Mouse (Mus musculus) embryo, embryonic 9.5 days (tissue): ENCODE measurements around the gene H3f3a.
"Not testable (repeated sequence)": the region's sequence is repeated elsewhere in the genome, so short reads cannot be mapped to it uniquely, and the experiment has no call there.

Experiments
- DNase-seq: peaks from one replicate; pipeline ENCODE4 v3.0.0-alpha.2; 2017; ENCODE audit errors: extremely low spot score

The H3f3a gene

DNA sequence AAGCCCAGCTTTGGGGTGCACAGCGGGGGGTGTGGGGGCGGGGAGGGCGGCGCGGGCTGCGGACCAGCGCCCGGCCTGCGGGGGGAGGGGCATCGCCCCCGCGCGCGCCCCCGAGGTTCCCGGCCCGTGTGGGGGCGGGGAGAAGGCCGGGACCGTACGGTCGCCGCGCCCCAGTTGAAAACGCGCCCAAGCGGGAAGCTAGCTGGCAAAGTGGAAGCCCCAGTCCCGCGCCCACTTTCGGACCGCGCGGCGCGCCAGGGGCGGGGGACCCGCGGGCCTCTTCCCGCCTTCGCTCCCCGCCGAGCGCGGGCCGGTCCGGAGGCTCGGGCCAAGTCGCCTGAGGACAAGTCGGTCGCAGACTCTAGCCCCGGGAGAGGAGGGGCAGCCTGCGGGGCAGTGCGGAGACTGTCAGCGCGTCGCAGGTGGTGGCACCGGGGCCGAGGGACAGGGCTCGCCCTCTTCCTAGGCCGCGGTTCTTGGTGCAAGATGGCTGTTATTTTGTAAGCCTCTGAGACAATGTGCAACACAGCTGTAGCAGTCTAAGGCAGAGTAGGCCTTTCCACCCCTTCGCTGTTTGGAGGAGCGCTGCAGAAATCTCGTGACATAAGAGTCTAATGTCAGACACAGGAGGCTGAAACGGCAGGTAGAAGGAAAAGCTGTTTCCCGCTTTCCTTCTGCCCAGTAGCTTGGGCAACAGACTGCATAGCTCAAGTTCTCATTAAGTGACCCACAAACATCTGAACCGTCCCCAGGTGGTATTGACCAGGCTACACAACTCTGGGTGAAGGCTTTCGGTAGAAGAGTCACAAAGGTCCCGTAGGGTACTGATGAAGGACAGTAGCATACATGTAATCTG lies at the start of gene H3f3a:
TSS of gene H3f3a (minus strand) at position 59 of the 856 bp plus-strand sequence.
- no peak for DNase-seq

DNA sequence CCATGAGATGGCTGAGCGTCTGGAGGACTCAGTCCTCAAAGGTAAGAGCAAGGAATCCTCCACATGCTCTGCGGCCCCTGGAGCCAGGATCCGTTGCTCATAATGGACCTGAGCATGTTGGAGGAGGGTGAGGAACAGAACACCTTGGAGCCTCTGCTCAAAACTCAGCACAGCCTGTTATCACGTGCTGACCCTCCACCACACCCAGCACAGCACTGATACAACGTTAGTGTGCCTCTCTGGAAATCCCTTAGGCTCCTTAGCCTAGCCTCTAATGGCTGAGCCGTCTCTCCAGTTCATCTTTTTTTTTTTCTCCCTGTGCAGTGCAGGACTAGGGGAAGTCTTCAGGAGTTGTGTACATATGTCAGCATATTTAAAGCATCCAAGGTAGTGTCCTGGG lies 46.3 kb upstream of the H3f3a start:
- no peak for DNase-seq

DNA sequence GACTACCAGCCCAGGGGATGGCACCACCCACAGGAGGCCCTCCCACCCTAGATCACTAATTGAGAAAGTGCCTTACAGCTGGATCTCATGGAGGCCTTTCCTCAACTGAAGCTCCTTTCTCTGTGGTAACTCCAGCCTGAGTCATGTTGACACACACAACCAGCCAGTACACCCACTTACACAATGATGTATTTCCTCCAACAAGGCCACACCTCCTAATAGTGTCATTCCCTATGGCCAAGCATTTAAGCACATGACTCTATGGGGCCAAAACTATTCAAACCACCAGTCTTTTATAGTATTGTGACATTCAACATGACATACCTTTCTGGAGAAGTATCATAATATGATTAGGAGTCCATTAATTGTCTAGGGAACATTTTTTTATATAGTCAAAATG lies 45.0 kb upstream of the H3f3a start:
- no peak for DNase-seq

DNA sequence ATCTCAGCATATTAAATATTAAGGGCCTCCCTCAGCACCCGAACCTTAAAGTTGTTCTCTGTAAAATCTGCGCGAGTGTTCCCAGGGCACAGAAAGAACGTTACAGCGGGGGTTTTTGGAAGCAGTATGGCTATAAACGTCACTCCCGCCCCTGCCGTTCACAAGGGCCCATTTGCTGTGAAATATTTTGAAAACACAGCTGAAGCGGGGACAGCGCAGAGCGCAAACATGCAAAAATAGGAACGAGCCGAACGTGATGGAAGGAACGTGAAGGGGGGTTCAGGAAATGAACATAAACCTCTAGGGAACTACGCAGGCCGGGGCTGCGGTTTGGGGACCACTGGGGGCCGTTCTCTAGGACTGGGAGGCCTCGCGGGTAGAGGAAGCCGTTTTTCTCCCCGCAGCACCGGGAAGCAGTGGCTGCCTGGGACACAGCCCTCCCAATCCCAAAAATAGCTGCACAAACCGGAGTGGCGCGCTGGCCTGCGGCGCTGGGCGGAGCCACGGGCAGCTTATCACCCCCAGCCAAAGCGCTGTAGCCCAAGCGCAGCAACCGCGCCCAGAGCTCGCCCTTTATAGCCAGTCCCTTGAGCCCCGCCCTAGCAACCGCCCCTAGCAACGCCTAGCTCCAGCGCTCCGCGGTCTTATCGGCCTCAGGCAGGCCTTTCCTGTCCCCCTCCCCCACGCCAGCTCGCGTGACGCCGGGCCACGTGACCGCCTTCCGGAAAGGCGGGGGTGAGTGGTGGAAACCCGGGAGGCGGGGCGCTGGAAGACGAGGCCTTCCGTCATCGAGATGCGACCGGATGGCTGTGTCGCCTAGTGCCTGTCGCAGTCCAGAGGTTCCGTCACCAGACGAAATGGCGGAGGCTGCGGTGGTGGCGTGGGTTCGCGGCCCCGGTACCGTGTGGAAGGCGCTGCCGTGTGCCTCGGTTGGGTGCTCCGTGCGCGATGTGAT lies 36.9 kb upstream of the H3f3a start, which contains the start of gene Sde2:
TSS of gene Sde2 (plus strand) at position 812 of the 955 bp plus-strand sequence.
- DNase-seq, result peak; percentile 100

DNA sequence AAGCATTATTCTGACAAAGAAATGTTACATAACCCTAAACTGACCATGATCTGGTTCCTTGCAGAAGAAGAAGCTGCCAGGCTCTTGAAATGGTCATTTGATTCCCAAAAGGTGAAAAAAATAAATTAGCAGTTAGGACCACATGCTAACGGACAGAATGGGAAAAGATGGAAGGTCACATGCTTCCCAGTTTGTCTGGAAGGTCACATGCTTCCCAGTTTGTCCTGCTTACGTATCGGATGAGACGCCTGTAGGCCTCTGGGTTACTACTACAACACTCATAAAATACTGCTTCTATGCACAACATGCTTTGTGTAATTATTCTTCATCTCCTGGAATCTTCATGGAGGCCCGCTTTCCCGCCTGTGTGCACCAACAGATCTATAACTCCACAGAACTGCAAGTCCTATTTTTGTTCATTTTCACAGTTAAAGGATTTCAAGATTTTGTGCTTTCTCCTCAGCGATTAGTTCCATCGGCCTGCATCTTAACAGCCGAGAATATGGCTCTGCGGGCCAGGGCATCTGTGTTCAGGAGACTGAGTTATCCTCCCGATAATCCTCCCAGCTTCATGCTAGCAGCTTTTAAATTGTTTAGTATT lies 36.1 kb upstream of the H3f3a start:
- DNase-seq, result no peak

DNA sequence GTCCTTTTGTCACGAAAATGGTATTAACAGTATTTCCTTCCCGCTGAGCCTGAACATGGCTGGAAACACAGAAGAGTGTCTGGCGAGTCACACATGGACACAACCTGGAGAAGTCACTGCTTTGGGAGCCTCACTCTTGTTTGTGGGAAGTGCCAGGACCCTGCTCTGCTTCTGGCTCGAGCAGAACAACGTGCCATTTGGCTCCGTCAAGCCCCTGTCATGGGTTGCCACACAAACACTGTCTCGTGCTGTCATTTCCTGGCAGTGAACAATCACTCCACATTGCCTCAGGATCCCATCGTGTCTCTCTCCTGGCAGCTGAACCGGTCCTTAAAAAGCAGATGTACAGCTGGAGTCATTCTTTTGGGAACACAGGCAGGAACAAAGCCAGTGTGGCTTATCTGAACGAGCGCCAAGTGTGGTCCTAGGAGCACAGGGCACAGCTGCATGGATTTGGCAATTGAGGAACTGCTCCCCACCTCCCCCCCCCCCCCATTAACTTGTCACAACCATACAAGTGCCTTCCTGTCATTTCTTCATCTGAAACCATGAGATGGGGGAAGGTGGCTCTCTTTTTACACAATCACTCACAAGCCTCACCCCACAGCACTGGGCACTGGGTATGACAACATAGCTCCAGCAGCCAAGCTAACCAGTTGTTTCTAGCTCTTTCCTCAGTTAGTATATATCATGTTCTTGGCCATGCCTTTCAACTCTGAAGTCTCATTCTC lies 34.9 kb upstream of the H3f3a start:
- DNase-seq, result peak; percentile 53

DNA sequence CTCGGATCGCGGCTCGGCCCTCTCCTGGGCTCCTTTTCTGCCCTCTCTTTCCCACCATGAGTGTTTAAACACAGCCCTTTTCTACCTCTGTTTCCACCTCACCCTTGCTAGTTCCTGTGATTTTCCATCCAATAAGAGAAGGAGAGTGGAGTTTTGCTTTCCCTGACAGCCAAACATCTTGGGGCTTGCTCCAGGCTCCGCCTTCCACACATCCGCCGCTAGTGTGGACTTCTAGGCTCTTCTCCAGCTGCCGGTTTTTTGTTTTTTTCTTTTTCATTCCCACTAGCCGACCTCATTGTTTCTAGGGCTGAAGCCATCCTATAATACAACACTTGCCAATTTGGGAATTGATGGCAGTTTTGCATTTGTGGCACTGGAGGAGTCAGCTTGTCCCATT lies 34.4 kb upstream of the H3f3a start:
- peak; percentile 75 for DNase-seq

DNA sequence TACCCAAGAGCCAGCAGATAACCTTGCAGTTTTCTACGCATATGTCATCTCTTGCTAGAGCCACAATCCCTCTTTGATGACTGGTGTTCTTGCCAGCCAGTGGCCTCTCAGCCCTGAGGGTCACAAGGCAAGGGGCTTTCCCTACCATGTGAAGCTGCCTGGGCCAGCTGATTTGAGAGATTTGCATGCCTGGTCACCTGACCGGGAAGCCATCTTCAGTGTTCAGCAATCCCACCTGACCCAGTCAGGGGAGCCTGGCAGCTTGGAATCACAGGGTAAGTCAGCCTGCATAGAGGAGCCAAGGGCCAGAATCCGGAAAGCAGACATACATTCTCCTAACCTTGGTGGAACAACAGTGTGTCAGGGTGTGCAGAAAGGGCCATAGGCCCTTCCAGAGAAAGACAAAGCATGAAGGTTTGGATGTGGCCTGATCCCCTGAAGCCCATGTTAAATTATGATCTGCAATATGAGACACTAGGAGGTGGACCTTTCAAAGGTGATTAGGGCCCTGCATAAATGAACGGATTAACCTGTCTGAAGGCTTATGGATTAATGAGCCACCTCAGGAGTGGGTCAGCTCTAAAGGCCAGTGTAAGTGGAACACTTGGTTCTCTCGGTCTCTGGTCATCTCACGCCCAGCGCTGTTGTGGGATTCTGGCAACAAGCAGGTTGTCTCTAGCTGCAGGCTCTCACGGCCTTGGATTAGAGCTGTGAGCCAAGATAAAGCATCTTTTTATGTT lies 28.0 kb upstream of the H3f3a start:
- no peak for DNase-seq

DNA sequence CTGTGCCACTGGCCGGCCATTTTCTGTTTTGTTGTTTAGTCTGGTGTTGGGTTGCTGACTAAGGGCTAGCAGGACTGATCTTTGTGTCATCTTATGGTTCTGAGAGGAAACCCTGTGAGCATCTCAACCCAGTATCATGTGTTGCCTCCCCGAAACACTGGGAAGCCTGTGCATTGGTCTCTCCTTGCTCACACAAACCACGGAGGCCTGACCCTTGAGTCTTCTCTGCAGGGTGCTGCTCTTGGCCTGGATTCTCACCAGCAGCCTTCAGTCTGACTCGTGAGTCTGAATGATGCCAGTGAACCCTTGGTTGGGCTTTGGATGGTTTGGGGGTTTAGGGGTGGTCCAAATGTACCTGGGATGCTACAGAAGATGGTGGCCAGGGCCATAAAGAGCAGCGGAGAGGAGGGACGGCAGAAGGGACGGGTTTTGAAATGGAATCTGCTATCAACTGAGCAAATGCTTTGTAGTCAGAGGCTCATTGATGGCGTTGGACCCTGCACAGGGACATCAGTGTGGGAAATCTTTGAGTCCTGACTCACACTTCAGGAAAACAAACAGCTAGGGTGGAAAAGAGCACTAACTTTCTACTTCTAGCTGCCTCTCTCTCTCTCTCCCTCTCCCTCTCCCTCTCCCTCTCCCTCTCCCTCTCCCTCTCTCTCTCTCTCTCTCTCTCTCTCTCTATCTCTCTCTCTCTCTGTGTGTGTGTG lies 25.6 kb upstream of the H3f3a start:
- DNase-seq, result no peak

DNA sequence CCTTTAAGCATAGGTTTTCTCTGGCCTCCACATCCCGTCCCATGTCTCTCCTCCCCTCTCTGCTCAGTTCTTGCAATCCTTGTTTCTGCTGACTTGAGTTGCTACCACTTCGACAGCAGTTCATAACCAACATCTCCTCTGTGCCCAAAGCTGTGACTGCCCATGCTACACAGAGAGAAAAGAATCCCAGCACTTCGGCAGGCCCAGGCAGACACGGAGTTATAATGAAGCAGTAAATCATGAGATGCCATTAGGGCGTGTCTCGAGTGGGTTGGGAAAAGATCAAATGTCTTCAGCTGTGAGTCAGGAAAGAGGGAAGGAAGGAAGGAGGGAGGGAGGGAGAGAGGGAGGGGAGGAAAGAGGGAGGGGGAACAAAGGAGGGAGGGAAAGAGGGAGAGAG lies 24.3 kb upstream of the H3f3a start:
- no peak for DNase-seq

DNA sequence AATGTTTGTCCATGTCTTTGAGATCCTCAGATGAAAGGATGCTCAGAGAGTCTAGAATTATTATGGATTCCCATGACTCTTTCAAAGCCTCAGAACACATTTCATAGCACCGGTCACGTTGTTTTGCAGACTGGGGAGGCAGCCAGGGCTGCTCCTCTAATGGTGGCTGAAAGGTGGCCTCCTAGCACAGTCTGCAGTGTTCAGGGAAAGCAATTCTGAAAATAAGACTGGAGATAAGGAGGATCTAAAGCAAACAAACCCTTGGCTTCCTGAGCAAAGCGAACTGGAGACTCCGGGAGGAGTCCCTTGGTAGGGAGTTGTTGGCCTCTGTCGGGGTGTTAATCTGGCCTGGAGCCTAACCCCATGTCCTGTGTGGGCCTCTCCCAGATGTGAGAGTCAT lies 23.4 kb upstream of the H3f3a start:
- DNase-seq, result no peak

DNA sequence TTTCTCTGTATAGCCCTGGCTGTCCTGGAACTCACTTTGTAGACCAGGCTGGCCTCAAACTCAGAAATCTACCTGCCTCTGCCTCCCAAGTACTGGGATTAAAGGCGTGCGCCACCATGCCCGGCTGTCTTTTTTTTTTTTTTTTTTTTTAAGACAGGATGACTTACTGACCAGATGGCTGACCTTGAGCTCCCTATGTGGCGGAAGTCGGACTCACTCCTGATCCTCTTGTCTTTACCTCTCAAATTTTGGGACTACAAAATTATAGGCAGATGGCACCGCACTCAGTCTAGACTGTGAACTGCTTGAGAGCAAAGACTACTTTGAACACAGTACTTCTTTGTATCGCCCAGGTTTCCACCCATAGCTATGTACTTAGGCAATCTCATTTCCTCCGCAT lies 22.7 kb upstream of the H3f3a start:
- DNase-seq, result not testable (repeated sequence)

DNA sequence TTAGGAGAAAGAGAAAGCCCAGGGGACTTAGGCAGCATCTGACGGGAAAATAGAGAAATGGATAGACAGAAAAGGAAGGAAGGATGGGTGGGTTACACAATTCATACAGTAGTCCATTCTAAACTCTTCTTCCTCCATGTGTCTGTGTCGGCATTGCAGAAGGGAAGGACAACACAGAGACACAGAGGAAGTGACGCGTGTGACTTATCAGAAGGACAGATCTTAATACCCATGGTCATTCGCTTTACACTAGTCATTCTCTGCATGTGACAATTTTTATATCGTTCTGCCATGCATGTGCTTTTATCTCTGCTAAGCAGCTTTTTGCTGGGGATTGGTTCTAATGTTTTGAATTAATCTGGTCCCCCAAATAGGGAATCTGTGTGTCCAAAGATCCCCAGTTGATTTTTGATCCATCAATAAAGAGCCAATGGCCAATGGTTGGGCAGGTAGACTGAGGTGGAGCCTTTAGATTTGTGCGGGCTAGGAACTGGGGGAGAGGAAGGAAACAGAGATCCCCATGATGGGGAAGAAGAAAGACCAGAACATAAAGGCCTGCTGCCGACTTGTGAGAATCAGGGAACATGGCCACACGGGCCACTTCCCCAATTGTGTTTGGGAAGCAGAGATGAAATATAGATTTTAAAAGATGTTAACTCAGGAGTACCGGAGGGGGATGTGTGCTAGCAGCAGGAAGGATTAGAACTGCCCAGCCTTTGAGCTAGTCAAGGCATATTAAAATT lies 21.7 kb upstream of the H3f3a start:
- DNase-seq, result no peak

DNA sequence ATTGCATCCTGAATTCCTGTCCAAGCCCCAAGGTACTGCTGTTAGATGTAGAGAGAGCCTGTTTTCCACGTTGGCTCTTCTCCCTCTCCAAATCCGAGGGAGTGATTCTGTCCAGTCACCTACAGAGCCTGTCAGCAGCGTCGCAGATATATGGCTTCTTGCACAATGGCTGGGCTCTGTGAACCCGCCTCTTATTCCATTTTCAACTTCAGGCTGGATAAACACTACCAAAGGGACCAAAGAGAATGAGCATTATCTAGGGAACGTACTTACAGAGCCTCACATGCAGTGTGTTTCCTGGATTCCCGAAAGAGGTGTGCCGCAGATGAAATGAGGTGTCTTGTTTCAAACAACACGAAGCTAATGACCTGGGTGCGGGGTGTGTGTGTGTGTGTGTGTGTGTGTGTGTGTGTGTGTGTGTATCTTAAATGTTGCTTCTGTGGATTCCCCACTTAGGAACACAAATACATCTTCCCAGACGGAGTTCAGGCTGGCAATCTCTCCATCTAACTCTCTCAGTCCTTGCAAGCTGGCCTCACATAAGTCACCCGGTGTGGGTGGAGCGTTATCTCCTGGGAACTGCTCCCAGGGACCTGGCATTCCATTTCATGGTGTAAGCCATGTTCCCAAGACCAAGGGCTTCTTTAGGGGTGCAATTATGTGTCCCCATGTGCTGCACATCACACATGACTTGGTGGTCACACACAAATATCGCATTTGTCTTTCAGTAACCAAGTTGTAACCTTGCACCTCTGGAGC lies 17.0 kb upstream of the H3f3a start:
- no peak for DNase-seq

DNA sequence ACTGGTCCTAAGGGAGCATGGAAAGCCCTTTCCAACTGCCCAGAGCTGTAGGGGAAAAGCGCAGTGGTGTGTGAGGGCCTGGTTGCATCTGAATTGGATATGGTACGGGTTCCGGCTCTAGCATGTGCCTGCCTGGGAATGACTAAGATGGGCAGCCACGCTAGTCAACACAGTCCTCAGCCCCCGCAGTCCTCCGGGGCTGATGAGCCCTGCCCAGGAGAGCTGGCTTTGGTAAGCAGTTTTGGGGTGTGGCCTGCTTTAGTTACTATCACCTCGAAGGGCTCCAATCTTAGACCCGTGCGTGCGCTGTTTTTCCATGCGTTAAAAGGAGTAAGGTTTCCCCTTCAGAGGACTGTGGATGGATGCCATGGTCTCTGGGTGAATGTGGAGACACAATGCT lies 16.4 kb upstream of the H3f3a start:
- DNase-seq, result no peak

DNA sequence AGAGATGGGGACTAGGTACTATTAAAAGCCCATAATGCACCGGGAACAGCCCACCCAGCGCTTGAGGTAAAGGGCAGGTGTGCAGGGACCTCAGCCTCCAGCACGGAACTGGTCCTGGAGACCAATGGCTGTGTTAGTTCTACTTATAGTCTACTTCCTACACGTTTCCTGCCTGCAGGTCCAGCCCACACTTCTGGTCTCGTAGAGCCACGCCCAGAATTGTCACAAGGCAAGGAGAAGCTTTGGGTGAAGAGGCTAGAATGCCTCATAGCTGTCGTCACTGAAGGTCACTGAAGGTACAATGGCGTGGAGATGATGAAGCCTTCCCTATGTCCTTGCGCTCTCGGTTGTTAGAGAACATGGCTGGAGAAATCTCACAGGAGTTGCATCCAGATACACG lies 16.0 kb upstream of the H3f3a start:
- DNase-seq, result no peak

DNA sequence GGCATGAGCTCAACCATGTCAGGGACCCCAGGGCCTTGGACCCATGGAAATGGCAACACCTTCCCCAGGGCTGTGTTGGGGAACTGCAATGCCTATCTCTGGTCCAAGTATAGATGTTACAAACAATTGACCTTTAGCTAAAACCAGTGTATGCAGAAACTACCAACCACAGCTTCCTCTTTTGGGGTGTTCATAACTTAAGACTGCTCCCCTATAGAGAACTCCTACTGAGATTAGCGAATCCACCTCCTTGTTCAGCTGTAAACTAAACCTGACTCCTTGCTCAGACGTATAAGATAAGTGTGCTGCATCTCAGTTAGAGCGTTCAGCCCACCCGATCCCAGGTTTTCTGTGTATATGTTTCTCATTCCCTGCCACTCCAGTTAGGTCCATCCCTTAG lies 12.9 kb upstream of the H3f3a start:
- no peak for DNase-seq

DNA sequence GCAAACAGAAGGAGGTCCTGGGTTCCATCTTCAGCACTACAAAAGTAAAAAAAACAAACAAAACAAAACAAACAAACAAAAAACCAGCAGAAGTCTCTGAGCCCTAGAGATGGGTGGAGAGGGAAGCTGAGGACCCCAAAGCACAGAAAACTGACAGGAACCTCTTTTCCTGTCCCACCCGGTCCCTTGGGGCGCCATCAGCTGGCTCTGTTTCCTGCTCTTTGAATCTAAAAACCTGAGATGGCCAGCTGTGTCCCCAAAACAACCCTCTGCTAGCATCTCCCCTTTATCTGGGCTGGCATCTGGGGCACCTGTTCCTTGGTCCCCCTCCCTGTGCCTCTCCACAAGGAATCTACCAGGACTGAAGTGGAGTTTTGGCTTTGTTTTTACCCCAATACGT lies 11.0 kb upstream of the H3f3a start:
- DNase-seq, result no peak

DNA sequence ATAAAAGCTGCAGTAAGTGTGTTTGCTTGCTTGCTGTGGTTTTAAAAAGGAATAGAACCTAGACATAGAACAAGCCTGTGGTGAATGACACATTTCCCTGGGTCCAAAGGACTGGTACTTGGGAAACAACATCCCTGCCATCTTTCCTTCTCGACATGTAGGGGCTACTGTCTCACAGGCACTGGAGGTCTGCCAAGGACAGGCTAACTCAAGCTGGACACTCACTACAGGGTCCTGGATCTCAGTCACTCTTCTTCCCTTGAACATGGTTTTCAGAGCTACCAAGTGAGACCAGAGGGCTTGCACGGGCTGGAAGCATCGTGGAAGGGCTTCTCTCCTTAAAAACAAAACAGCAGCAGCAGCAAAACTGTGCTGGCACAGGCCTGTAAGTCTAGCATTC lies 10.0 kb upstream of the H3f3a start:
- no peak for DNase-seq
